Mouse (Mus musculus) MN1 (cell line): ENCODE results near the gene Ceacam5.

Experiments
- DNase-seq: peaks from one replicate; pipeline ENCODE4 v3.0.0-alpha.2; 2016; ENCODE audit warnings: low spot score

The Ceacam5 gene

DNA sequence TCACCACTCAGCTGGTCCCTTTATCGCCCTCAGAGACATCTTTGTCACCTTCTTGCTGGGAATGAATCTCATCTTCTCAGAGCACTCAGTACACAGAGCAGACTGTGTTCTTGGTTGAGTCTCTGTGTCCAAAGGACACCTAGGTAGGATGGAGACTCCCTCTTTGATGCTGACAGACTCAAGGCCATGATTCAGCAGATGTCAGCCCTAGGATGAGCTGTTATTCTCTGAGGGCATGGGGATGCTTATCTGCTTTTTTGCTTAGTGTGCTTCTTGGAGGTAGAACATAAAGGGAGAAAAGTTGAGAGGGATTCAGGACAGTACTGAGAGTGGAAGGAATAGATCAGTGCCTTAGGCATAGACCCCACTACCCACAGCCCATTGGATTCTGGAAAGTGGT lies at the start of gene Ceacam5:
Gene Ceacam5 (plus strand): TSS at position 301 of the 400 bp plus-strand sequence.
- no peak for DNase-seq
